Mouse (Mus musculus): Measurements from ENCODE around the gene Entr1. TPM values are rescaled to one million over a fixed set of nuclear protein-coding genes. Genes with fewer than 3 reads are reported as not detected.
"Not testable (repeated sequence)": the region's sequence is repeated elsewhere in the genome, so short reads cannot be mapped to it uniquely, and the experiment has no call there.

The Entr1 gene
- total RNA-seq, 2 experiments from 2014 or later = 140 to 141 TPM

DNA sequence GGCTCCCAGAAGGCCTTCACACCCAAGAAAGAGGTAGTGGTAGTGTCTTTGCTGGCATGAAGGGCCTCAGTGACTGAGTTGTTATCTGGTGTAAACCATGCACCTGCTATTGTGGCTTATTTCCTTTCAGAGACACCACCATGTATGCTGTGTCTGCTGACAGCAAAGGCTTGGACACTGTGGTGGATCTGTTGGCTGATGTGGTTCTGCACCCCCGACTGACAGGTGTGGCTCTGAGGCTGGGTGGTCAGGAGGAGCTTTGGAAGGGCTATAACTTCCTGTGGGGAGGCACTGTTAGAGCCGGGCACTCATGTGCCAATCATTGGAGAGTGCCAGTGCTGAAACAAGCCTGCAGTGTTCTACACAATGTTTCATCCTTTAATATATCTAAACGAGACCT is 1.8 kb upstream of the Entr1 start:
- no peak for DNase-seq (ENCODE audit: low spot score in 2 of 2)

DNA sequence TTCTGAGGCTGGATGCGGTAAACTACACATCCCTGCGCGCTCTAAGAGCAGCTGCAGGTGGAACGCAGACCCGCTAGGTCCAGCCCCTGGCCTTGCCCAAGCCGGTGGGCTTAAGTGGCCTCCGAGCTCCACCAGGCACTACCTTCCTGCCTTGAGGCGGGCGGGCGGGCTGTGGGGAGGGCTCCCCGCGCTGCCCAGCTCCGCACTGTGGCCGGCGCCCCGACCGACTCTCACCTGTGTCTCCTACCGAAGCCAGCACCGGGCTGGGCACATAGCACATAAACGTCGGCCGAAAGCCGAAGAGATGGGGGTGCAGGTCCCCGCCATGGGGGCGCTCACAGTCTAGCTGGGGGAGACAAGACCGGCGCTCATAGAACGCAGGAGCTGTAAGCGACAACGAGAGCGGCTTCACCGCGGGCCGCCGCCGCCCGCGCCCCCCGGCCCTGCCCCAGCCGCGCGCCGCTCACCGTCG is 398 bp downstream of the Entr1 start:
- DNase-seq (ENCODE audit: low spot score in 2 of 2) = no peak

DNA sequence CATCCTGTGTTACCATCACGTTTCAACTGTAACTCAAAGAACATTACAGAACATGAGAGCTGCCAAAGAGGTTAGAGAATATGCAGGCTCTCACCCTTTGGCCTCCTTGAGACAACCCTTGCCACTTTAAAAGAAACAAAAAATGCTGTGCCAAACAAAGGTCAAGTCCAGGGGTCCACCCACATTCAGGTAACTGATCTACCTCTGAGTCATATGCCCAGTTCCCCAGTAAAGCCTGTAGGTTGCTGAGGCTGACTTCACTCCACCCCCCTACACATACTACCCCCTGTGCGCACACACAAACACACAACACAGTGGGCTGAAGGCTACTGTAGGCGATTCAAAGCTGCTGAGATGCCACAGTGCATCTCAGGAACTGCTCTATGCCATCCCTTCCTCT is 1.4 kb downstream of the Entr1 start:
- DNase-seq (ENCODE audit: low spot score in 2 of 2) = no peak

DNA sequence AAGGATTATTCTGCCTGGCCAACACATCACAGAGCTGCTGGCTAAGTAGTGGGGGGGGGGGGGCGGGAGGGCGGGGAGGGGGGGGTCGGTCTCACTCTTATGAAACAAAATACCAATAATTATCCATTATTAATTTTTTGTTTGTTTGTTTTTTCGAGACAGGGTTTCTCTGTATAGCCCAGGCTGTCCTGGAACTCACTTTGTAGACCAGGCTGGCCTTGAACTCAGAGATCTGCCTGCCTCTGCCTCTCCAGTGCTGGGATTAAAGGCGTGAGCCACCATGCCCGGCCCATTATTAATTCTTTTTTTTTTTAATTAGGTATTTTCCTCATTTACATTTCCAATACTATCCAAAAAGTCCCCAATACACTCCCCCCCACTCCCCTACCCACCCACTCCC is 8.2 kb downstream of the Entr1 start:
- DNase-seq (ENCODE audit: low spot score in 2 of 2) = not testable (repeated sequence)

DNA sequence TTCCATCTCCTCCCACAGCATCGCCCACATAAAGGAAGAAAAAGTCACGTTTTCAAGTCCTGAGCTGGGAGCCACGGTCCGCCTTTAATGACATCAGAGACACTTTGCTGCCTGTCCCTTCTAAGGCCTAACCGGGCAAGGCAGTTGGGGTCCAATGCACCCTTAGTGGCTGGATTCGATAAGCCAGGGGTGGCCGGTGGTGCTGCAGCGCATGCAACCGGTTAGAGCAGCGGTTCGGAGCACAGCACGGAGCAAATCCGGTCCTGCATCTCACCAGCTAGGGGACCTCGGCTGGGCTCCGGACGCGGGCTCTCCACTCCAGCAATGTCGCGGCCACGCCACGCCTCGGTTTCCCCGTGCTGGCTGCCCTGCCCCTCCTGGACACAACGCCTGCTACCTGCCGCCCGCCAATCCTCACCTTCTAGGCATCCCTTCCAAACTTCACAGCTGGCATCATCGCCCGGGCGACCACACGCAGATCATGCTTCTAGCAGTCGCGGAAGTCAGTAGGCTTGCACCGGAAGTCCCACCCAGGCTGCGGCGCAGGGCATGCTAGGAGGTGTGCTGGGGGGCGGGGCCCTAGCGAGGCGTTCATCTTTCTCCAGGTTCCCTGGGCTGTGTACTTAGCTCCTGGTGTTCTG is 8.9 kb downstream of the Entr1 start, which contains the start of gene Snapc4:
Snapc4 (minus strand) TSS at position 523 of the 641 bp plus-strand sequence.
- peak; percentile 79 to 88 for DNase-seq (ENCODE audit: low spot score in 2 of 2)

DNA sequence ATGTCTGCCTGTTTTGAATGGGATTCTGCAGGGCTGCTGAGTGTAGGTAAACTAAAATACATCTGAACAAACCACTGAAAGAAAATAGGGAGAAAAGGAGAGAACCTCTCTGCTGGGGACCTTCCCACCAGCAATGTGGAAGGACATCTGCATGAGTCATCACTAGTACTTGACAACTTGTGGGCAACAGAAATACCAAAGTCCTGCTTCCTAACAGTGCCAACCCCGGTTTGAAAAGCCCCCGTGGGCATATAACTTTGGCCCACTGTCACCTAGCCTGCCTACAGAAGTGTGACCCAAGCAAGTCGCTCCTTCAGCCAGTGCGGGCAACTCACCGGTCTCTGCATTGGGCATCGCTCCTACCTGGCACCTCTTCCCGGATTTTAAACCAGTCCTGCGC is 16.7 kb downstream of the Entr1 start:
- no peak for DNase-seq (ENCODE audit: low spot score in 2 of 2)

DNA sequence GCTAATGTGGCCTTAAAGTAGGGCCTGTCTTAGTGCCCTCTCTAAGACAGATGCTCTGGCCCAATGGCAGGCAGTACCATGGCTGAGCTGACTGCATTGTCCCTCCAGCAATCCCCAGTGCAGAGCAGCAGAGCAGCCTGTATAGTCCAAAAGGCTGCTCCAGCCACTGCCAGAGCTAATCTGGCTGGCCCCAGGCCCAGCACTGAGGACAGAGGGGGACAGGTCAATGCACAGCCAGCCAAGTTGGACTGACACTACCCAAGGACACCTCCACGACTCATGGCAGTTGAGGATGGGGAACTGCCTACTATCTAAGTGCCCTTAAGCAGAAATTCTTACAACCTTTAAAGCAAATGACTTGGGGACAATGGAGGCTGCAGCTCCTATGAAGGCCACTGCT is 20.5 kb downstream of the Entr1 start:
- DNase-seq (ENCODE audit: low spot score in 2 of 2) = no peak

DNA sequence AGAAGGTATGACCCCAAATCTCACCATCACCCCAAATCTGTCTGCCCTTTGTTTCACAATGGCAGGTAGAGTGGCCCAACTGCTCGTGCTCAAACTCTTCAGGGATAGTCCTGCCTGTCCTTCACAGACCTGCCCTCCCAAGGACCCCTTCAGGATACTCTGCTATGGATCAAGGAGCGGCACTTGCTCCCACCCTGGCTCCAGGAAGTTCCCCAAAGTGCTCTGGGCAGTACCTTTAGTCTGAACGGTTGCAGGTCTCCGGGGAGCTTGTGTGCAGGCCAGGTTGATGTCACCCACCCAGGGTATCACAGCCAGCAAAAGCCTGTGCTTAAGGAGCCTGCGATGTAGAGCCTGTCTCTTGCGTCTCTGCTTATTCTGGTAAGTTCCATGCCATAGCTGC is 21.2 kb downstream of the Entr1 start:
- no peak for DNase-seq (ENCODE audit: low spot score in 2 of 2)

DNA sequence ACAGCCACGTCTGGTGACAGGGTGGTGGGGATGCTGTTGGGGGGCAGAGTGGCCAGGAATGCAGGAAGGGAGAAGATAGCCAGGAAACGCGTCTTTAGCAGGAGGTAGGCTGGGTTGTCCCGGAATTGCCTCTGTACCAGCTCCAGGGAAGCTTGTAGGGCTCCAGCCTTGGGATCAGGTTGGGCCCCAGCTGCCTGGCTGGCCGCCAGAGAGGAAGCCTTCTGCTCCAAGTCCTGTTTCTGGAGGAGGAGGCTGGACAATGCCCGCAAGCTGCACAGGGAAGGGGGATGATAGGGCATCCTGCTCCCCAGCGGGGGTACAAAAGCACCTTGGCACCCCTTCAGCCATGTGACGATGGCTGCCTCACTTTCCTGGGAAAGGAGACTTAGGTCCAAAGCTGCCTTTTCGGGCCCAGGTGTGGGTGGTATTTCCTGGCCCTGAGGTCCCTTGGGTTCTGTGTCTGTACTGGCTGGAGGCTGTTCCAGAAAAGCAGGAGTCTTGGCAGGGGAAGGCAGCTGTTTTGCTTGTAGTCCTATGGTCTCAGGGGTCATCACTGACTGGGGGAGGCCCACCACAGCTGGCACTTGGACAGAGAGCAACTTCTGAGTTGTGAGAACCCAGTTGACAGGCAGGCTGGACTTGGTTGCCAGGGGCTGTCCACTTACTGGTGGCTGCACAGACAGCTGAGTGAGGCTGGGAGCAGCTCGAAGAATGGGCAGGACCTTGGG is 24.2 kb downstream of the Entr1 start:
- no peak for DNase-seq (ENCODE audit: low spot score in 2 of 2)

DNA sequence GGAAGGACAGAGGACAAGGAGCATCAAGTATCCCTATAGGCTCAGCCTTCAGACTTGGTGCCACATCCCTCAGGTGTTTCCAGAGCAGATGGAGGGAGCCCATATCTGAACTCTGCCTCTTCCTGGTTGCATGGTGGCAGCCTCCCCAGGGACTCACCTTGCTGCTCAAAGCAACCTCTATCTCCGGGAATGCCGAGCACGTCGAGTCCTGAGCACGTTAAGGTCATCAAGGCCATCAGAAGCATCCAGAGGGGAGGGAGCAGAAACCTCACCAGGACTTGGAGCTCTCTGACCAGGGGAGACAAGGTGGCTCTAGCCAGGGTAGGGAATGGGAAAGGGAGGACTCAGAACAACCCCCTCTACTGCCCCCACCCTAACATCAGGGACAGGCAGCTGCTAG is 25.6 kb downstream of the Entr1 start:
- DNase-seq (ENCODE audit: low spot score in 2 of 2) = no peak

DNA sequence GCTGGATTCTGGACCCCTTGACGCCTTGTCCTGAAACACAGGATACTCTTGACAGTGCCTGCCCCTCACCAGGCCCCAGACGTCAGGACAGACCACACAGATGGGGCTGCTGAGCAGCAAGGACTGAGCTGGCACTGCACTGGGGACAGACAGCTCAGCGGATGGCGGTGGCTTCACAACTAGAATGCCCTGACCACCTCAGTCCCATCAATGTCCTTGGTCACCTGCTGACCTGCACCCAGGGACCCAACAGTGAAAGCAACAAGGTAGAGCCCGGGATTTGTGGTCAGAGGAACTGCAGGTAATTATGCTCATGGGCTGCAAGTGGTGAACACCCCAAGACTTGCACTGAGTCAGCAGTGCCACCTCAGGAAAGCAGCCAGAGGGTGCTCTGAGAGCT is 26.1 kb downstream of the Entr1 start:
- no peak for DNase-seq (ENCODE audit: low spot score in 2 of 2)

DNA sequence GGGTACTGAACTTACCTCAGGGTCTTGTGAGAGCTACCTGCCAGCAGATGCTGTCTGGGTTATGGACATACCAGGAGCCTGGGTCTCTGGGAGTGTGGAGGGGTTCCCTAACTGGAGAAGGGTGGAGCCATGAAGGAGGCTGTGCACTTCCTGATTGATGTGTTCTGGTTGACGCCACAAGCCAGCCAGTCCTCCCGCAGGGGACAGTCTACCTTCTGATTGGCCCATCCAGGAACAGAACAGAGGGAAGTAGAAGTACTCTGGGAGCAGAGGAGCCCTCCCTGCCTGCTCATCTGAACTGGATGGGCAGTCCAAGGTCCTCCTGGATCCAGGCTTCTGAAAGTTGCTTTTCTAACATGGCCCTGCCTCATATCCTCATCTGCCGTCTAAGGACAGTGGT is 28.3 kb downstream of the Entr1 start, which contains the start of gene Card9:
Card9 (minus strand) TSS at position 147 of the 400 bp plus-strand sequence.
- DNase-seq (ENCODE audit: low spot score in 2 of 2) = no peak

DNA sequence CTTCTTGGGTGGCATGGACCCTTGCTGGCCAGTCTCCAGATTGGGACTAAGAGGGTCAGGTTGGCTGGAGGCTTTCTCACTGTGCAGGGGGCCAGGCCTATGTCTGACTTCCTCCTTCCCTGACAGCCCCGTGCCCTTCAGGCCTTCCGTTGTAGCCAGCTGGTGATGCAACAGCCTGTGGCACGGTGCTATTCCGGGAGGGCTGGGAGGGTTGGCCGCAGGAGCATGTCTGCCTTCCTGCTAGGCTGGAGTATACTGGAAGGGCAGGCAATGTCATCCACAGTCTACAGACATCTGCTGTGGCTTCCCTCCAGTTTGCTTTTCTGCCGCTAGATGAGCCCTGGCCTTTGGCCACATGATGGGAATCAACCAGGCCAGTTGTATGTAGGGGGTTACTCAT is 29.1 kb downstream of the Entr1 start:
- DNase-seq (ENCODE audit: low spot score in 2 of 2) = no peak

DNA sequence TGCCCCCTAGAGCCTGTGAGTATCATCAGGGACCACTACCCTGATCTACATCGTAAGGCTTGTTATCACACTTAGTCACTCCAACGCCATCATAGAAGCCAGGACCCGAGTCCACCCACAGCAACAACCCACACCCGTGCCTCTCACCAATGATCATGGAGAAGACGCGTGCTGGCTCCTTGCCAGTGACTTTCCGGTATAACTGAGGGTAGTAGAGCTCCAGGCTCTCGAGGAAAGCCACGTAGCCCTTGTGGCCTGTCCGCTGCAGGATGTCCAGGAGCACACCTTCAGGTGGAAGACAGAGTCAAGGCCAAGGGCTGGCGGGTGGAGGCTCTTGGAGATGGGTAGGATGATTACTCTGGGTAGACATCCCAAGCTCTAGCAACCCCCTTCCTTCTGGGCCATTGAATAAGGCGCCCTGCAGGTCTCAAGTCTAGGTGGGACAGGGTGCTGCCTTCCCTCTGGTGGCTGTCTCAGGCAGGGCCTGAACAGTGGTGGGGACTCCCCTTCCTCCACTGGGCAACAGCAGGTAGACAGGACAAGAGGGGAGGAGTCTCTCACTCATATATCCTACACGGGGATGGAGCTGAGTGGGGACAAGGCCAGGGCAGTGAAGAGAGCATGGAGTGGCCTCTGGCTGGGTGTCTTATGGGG is 30.3 kb downstream of the Entr1 start:
- no peak for DNase-seq (ENCODE audit: low spot score in 2 of 2)

DNA sequence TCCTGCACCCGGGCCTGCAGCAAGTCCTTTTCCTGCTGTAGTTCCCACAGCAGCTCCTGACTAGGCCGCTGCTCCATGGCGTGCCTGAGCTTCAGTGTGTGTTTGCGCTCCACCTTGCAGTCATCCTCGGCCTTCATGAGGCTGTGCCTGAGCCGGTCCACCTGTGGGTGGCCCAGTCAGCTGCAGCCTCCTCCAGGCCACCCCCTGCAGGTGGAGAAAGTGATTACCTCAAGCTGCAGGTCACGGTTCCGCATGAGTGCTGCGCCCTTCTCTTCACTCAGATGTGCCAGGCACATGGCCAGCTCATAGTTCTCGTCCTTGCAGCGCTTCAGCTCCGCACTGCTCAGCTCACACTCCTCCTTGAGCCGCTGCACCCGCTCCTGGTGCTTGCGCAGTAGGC is 31.6 kb downstream of the Entr1 start:
- DNase-seq (ENCODE audit: low spot score in 2 of 2) = no peak

DNA sequence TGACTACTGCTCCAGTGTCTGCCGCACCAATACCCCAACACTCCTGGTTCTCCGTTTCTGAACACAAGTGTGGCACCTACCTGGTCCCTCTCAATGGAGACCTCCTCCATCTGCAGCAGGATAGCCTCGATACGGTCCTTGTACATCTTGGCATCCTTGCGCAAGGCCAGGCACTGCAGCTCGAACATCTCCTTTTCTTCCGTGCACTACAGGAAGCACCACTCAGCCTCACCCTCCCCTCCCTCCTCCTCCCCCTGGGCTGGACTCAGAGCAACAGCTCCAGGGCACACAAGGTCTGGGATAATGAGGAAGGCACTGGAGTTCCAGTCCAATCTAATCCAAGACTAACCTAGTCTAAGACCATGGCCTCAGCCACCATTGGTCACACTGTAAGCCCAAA is 32.4 kb downstream of the Entr1 start:
- DNase-seq (ENCODE audit: low spot score in 2 of 2) = no peak

DNA sequence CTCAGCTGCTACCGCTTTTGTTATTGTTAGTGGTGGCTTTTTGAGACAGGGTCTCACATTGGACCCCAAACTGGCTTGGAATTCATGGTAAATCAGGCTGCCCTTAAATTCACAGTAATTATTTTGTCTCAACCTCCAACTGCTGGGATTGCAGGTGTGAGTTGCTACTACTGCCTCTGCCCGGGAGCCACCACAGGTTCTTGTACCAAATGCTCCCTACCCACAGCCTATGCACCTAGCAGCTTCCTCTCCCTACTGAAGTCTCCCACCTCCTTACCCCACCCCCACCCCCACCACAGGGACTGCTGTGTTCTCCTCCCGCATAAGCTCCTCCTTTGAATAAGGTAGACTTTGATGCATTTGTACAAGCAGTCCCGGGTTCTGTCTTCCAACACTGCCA is 32.9 kb downstream of the Entr1 start:
- DNase-seq (ENCODE audit: low spot score in 2 of 2) = no peak

DNA sequence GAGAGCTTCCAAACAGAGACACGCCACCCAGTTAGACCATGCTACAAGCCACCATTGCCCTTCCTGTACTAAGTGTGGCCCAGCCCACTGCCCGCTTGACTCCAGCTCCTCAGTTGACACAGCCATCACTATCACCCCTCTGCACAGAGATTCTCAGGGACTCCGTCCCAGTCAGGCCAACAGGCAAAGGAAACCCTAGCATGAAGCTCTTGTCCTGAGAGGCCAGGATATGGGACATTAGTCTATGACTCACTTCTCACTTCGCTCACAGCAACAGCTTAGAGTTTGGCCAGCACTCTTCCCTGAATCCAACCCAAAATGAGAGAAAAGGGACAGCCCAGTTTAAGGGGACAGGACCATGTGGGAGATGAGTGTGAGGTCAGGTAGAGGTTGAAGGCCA is 34.7 kb downstream of the Entr1 start:
- DNase-seq (ENCODE audit: low spot score in 2 of 2) = no peak

DNA sequence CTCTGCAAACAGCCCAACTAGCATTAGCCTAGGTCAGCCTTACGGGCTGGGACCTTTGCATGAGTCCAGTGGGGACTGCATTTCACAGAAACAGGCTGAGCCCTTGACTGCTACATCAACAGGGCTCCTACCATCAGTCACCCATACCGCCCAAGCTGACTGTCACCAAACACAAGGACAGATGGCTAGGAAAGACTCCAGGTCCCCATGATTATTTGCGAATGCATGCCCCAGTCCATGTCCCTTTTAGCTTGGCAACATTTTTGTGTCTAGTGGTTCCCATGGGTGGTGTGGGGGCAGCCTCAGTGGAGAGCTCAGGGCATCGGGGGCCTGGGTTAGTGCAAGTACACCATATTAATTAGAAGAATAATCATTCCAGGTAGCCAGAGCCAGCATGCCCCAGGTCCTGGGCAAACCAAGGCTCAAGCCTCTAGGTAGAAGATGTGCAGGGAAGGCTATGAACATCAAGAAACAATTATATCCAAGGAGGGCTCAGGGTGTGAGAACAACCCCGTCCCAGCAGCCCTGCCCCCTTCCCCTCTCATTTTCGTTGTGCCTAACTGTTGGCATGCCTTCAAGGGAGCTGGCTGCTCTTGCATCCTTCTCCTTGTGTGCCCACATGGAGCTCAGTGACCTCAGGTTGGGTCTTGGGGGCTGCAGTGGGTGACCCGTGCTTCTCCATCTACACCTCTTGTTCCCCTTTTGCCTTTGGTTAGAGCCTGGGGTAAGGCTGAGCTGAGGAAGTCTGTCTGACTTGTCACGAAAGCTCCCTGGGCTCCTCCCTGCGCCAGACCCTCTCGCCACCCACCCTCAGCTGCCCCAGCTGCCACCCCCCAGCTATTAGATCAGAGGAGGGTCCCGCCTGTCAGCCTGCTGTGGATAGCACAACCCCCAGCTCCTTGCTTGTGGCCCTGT is 35.8 kb downstream of the Entr1 start:
- DNase-seq (ENCODE audit: low spot score in 2 of 2) = peak in 1 of 2 experiments; percentile 56

DNA sequence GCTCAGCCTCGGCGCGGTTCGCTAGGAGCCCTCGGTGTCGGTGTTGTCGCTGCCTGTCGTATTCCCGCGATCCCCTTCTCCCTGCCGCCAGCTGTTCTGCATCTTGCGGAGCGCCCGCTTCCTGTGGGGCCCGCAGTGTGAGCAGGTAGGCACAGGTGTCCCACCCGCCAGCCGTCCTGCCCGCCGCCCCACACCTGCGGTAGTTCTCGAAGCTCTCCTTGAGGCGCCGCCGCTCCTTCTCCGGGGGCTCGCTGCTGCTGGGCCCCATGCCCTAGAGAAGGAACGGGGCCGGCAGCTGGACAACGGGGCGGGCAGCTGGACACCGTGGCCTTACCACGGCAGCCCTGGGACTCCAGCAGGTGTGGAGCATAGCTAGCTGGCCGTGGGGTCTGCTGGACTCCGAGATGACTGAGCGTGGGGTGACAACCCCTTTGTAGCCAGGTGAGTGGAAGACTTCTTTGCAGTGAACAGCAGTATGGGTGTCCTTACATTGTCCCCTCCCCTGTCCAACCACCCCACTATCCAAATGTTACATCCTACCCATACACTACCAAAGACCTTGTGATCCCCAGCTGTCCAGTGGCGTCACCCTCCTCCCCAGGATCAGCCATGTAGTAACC is 36.7 kb downstream of the Entr1 start:
- no peak for DNase-seq (ENCODE audit: low spot score in 2 of 2)

Measured in layer of hippocampus, adult 18-20 months (tissue).